Mouse (Mus musculus): ENCODE data around the gene Dok5. TPM values are rescaled to one million over a fixed set of nuclear protein-coding genes. Genes with fewer than 3 reads are reported as not detected.

The Dok5 gene
- total and polyA plus RNA-seq, 3 experiments: not detected

DNA sequence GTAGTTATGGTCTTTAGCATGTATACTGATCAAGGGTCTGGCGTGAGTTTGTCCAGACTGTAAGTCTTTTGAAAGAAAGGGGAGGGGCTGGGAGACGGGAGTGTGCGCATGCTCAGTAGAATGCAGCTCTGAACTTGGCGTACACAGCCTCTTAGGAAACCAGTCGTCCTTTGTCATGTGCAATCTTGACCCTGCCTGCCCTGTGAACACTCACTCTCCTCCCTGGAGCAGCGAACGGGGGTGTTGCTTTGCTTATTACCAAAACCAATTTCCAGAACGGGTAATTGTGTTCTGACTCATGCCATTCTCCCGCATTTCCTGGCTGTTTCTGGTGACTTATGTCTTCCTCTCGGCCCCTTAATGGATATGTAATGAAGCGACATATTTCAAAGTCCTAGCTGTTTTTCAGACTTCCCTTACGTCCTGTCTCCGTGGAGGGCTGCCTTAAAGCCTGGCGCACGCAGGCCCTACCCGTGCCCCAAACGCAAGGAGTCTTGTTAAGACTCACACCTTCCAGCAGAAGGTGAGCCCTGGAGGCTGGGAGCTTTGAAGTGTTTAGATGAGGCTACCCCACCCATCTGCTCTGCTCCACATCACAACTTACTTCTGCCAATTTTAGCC lies 95.3 kb downstream of the Dok5 start:
- Histone ChIP-seq H3K27me3 (ENCODE audit: control insufficient read depth in 1 of 2, insufficient read depth in 2 of 2, low read length in 2 of 2) (no peaks in the 10 kb centered on the region), H3K4me1 (ENCODE audit: control insufficient read depth in 1 of 2, insufficient read depth in 2 of 2, low read length in 2 of 2) (no peaks in the 10 kb centered on the region), H3K4me3 (ENCODE audit: control insufficient read depth in 1 of 2, insufficient read depth in 1 of 2, low read depth in 2 of 2, low read length in 2 of 2) (no peak overlapping the region), H3K9ac (ENCODE audit: control insufficient read depth, low read depth, low read length, poor library complexity, severe bottlenecking) (no peak overlapping the region), H3K36me3 (ENCODE audit: control insufficient read depth in 1 of 2, insufficient read depth in 2 of 2, low read length in 2 of 2) (no peaks in the 10 kb centered on the region), H3K27ac (ENCODE audit: control insufficient read depth, low read depth, low read length) (no peak overlapping the region), H3K79me2 (ENCODE audit: control insufficient read depth, insufficient read depth, low read length, poor library complexity) (no peaks in the 10 kb centered on the region), H3K9me3 (replicated peaks; ENCODE audit: insufficient read depth, low read length) (no peaks in the 10 kb centered on the region)
- TF ChIP-seq ZKSCAN1 (IDR thresholded peaks at IDR 0.05; ENCODE audit: low read depth, low read length) (no peak), CHD2 (IDR thresholded peaks at IDR 0.05; ENCODE audit: low read length) (no peak), ELF1 (IDR thresholded peaks at IDR 0.05; ENCODE audit: low read depth, low read length) (no peak), ZNF384 (IDR thresholded peaks at IDR 0.05; ENCODE audit: low read depth, low read length) (no peak), MYB (IDR thresholded peaks at IDR 0.05; ENCODE audit: low read depth, low read length) (no peak), ZMIZ1 (IDR thresholded peaks at IDR 0.05; ENCODE audit: low read depth, low read length) (no peak), USF2 (IDR thresholded peaks at IDR 0.05; ENCODE audit: borderline replicate concordance in 1 of 2, insufficient read depth in 1 of 2, low read depth in 1 of 2, low read length in 2 of 2) (no peak), NELFE (IDR thresholded peaks at IDR 0.05; ENCODE audit: low read depth, low read length) (no peak), SIN3A (IDR thresholded peaks at IDR 0.05; ENCODE audit: low read length) (no peak)
- no peak for DNase-seq (ENCODE audit: low read depth, low spot score)

DNA sequence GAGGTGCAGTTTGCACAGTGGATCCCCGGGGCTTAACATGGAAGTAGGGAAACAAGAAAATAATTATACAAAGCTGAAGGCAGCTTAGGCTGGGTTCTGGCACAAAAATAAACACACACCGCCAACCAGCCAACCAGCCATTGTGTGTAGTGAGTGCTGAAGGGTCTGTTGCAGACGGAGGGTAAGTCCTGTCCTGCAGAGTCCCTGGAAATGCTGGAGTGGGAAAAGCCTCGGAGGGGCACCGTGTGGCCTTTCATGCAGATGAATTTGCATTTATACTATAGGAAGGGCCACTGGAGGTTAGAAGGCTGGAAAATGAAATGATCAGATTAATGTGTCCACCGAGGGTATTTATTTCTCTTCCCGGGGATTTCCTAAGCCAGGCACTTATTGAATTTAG lies 97.2 kb downstream of the Dok5 start:
- DNase-seq (ENCODE audit: low read depth, low spot score): no peak
- no peaks in the 10 kb centered on the region for H3K79me2 ChIP-seq (ENCODE audit: control insufficient read depth, insufficient read depth, low read length, poor library complexity)
- no peak overlapping the region for H3K9ac ChIP-seq (ENCODE audit: control insufficient read depth, low read depth, low read length, poor library complexity, severe bottlenecking)
- no peak overlapping the region for H3K27ac ChIP-seq (ENCODE audit: control insufficient read depth, low read depth, low read length)
- H3K9me3 ChIP-seq (replicated peaks; ENCODE audit: insufficient read depth, low read length): no peaks in the 10 kb centered on the region
- no peak for TF ChIP-seq TAL1 (IDR thresholded peaks at IDR 0.05; ENCODE audit: low read length)
- H3K4me1 ChIP-seq (ENCODE audit: control insufficient read depth in 1 of 2, insufficient read depth in 2 of 2, low read length in 2 of 2): no peaks in the 10 kb centered on the region
- H3K27me3 ChIP-seq (ENCODE audit: control insufficient read depth in 1 of 2, insufficient read depth in 2 of 2, low read length in 2 of 2): no peaks in the 10 kb centered on the region
- H3K4me3 ChIP-seq (ENCODE audit: control insufficient read depth in 1 of 2, insufficient read depth in 1 of 2, low read depth in 2 of 2, low read length in 2 of 2): no peak overlapping the region
- H3K36me3 ChIP-seq (ENCODE audit: control insufficient read depth in 1 of 2, insufficient read depth in 2 of 2, low read length in 2 of 2): no peaks in the 10 kb centered on the region

DNA sequence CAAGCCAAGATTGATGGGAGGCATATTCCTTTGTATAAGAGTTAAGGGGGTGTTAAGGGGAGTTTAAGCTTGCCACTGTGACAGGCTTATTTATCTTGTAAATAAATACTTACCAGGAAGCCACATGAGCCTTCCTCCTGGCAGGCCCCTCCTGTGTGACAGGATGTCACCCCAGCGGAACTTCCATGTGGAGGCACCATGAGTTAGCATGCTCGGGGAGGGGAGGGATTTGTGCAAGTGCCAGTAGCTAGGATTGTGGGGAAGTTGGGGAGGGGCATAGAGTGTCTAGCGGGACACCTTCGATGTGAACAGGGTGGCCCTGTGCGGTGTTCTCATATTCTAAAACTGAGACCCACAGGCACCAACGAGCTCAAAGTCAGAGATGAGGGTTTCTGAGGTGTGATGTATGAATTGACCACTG lies 97.6 kb downstream of the Dok5 start:
- no peak for TF ChIP-seq HCFC1 (IDR thresholded peaks at IDR 0.05; ENCODE audit: low read depth, low read length)
- TF ChIP-seq CHD2 (IDR thresholded peaks at IDR 0.05; ENCODE audit: low read length): no peak
- no peak for TF ChIP-seq BHLHE40 (IDR thresholded peaks at IDR 0.05; ENCODE audit: borderline replicate concordance, low read depth, low read length)
- no peak for TF ChIP-seq ZMIZ1 (IDR thresholded peaks at IDR 0.05; ENCODE audit: low read depth, low read length)
- TF ChIP-seq MAX (IDR thresholded peaks at IDR 0.05; ENCODE audit: low read length): no peak
- no peak for TF ChIP-seq CTCF (IDR thresholded peaks at IDR 0.05 in 2 of 3, conservative IDR thresholded peaks at IDR 0.05 in 1 of 3; ENCODE audit: control insufficient read depth in 1 of 3, insufficient read depth in 1 of 3, low read depth in 2 of 3, low read length in 3 of 3, poor library complexity in 1 of 3, severe bottlenecking in 1 of 3)
- TF ChIP-seq NELFE (IDR thresholded peaks at IDR 0.05; ENCODE audit: low read depth, low read length): no peak
- TF ChIP-seq MAFK (IDR thresholded peaks at IDR 0.05; ENCODE audit: borderline replicate concordance, low read depth, low read length): no peak
- H3K9me3 ChIP-seq (replicated peaks; ENCODE audit: insufficient read depth, low read length): no peaks in the 10 kb centered on the region
- H3K4me3 ChIP-seq (ENCODE audit: control insufficient read depth in 1 of 2, insufficient read depth in 1 of 2, low read depth in 2 of 2, low read length in 2 of 2): no peak overlapping the region
- H3K4me1 ChIP-seq (ENCODE audit: control insufficient read depth in 1 of 2, insufficient read depth in 2 of 2, low read length in 2 of 2): no peaks in the 10 kb centered on the region
- H3K79me2 ChIP-seq (ENCODE audit: control insufficient read depth, insufficient read depth, low read length, poor library complexity): no peaks in the 10 kb centered on the region
- DNase-seq (ENCODE audit: low read depth, low spot score): no peak
- no peaks in the 10 kb centered on the region for H3K36me3 ChIP-seq (ENCODE audit: control insufficient read depth in 1 of 2, insufficient read depth in 2 of 2, low read length in 2 of 2)
- no peak overlapping the region for H3K9ac ChIP-seq (ENCODE audit: control insufficient read depth, low read depth, low read length, poor library complexity, severe bottlenecking)
- H3K27me3 ChIP-seq (ENCODE audit: control insufficient read depth in 1 of 2, insufficient read depth in 2 of 2, low read length in 2 of 2): no peaks in the 10 kb centered on the region
- H3K27ac ChIP-seq (ENCODE audit: control insufficient read depth, low read depth, low read length): no peak overlapping the region
